Mouse (Mus musculus) bone marrow, adult 2 months (tissue): ENCODE measurements around the gene Phyh.

Experiments
- CTCF ChIP-seq: fragments of 200-500 bp; IDR thresholded peaks from 2 replicates; pipeline ENCODE4 v1.5.1; 2011; ENCODE audit warnings: low read length, control low read depth; ENCODE audit not compliant: control insufficient read depth, insufficient read depth
- POLR2A ChIP-seq: fragments of 200-500 bp; IDR thresholded peaks from 2 replicates; pipeline ENCODE4 v1.6.1; 2011; ENCODE audit warnings: low read depth, mild to moderate bottlenecking, control low read depth, low read length, borderline replicate concordance; ENCODE audit not compliant: control insufficient read depth

DNA sequence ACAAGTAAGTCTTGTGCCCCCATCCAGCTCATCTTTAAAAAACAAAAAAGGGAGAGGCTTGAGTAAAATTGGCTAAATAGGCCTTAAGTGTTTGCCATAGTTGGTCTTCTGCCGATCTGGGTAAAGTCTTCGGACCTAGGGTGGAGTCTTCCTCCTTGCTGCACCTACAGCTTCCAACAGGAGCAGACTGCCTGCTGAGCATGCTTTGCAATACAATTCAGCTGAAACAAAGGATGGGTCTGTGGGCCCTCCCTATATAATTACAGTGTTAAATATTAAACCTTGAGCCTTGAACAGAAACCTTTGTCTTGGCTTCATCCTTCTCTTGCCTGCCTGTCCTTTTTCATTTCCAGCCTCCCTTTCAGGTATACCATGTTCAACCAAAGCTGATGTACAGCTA is 49.0 kb downstream of the Phyh start:
- TF ChIP-seq CTCF (no peak), POLR2A (no peak)
